Comparison of ENCODE assay signal across 8 mouse cellular contexts in the genomic region with DNA sequence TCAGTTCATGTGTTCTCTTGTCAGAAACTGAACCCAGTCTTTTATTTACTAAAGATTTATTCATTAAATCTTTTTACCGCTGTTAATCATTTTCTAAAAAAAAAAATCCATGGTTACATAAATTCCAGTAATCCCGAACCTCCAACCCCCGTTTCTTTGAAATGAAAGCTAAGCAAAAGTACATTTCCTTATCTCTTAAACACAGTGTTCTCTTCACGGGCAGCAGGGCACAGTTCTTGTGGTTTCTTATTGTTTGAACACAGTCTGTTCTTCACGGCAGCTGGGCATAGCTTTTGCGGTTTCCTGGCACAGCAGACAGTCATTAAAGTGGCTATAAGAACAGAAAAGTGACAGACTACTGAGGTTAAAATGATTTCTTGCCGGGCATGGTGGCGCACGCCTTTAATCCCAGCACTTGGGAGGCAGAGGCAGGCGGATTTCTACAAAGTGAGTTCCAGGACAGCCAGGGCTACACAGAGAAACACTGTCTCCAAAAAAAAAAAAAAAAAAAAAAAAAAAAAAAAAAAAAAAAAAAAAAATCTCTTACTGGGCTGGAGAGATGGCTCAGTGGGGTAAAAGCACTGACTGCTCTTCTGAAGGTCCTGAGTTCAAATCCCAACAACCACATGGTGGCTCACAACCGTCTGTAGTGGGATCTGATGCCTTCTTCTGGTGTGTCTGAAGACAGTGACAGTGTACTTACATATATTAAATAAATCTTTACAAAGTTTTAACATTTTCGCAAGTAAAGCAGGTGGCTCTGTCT. TPM values are rescaled to one million over a fixed set of nuclear protein-coding genes. Genes with fewer than 3 reads are reported as not detected.
DNase-seq lines count a peak whose midpoint lies in the region; ATAC-seq and TF ChIP-seq lines count a peak whose summit lies in the region.
"Not testable (repeated sequence)": the region's sequence is repeated elsewhere in the genome, so short reads cannot be mapped to it uniquely, and the experiment has no call there.
"Had no signal": no experiment of that assay in that cellular context is flagged by ENCODE, and none has a peak within 500 bp of the region (broad histone marks: within the 10 kb centered on the region; RNA-seq: fewer than 3 reads in every experiment).

No protein-coding gene starts in this region.

- not testable (repeated sequence) for TF ChIP-seq CTCF in intestine, postnatal 0 days (IDR thresholded peaks at IDR 0.05; ENCODE audit: low read depth); liver, adult 2 months (IDR thresholded peaks at IDR 0.05; ENCODE audit: low read depth, low read length)

- DNase-seq in Muller cell, postnatal 12 days (ENCODE audit: inconsistent ontology term): peak; percentile 73
- peak; percentile 13 for DNase-seq in embryo, embryonic 11 days
- not testable (repeated sequence) for DNase-seq in heart, embryonic 10.5 days (ENCODE audit: low spot score)
- DNase-seq in liver, adult 2 months (ENCODE audit: extremely low read depth, low read depth, low spot score): peak; percentile 90
- DNase-seq in spleen, adult 18-20 months: peak; percentile 55 to 66

- H3K4me1 ChIP-seq in heart, embryonic 10.5 days: peaks cover 19% of the 10 kb centered on the region
- H3K4me1 ChIP-seq in intestine, postnatal 0 days (replicated peaks; ENCODE audit: control insufficient read depth, insufficient read depth, low read length); liver, adult 2 months (ENCODE audit: control insufficient read depth, insufficient read depth, low read length): not testable (repeated sequence)

- H3K4me2 ChIP-seq in intestine, postnatal 0 days (replicated peaks; ENCODE audit: low read depth): peak overlapping the region; percentile 91

- H3K27me3 ChIP-seq in heart, embryonic 10.5 days (ENCODE audit: insufficient read depth, poor library complexity, severe bottlenecking); intestine, postnatal 0 days (replicated peaks; ENCODE audit: control insufficient read depth, insufficient read depth, low read length); liver, adult 2 months (ENCODE audit: control insufficient read depth, insufficient read depth, low read length): not testable (repeated sequence)

- peak overlapping the region; percentile 100; the same call in 1 of the 2 replicates for H3K27ac ChIP-seq in heart, embryonic 10.5 days
- peak overlapping the region; percentile 98; the same call in 1 of the 2 replicates for H3K27ac ChIP-seq in intestine, postnatal 0 days (ENCODE audit: low read depth, low read length)
- peak overlapping the region; percentile 99 for H3K27ac ChIP-seq in liver, adult 2 months (replicated peaks; ENCODE audit: insufficient read depth, low read depth, low read length)

- not testable (repeated sequence) for TF ChIP-seq POLR2A in liver, adult 2 months (IDR thresholded peaks at IDR 0.05; ENCODE audit: extremely low read depth, insufficient read depth, low read length)

- not testable (repeated sequence) for ATAC-seq in intestine, postnatal 0 days
- peak; percentile 77 for ATAC-seq in megakaryocyte-erythroid progenitor cell, adult 5-6 weeks (replicated peaks; ENCODE audit: low FRiP score, low TSS enrichment, poor library complexity, severe bottlenecking)

- not testable (repeated sequence) for H3K36me3 ChIP-seq in heart, embryonic 10.5 days; intestine, postnatal 0 days (ENCODE audit: control insufficient read depth, insufficient read depth); liver, adult 2 months (ENCODE audit: control insufficient read depth, insufficient read depth, low read length)

- H3K79me2 ChIP-seq in liver, adult 2 months (ENCODE audit: control insufficient read depth, insufficient read depth, low read length): peaks cover 25% of the 10 kb centered on the region

- not testable (repeated sequence) for H3K9me3 ChIP-seq in heart, embryonic 10.5 days; intestine, postnatal 0 days (ENCODE audit: control insufficient read depth)

- H3K4me3 ChIP-seq in heart, embryonic 10.5 days: peak overlapping the region; percentile 90
- peak overlapping the region; percentile 87 for H3K4me3 ChIP-seq in intestine, postnatal 0 days (ENCODE audit: low read depth, low read length)
- peak overlapping the region; percentile 93 for H3K4me3 ChIP-seq in liver, adult 2 months (ENCODE audit: insufficient read depth, low read depth, low read length)

- 68% methylated on average over 12 of the region's 12 CpGs for WGBS in heart, embryonic 10.5 days
- WGBS in intestine, postnatal 0 days: 45% methylated on average over 12 of the region's 12 CpGs
- WGBS in liver, adult 2 months: 20% methylated on average over 12 of the region's 12 CpGs

- not testable (repeated sequence) for H3K9ac ChIP-seq in intestine, postnatal 0 days (ENCODE audit: low read depth, low read length)
- peak overlapping the region; percentile 67 for H3K9ac ChIP-seq in liver, adult 2 months (ENCODE audit: low read depth, low read length)

RNA-seq across cellular contexts. Expression of gene Zfp1, which starts 1.3 kb away (rescaled TPM):
- polyA plus RNA-seq in heart, embryonic 10.5 days (2016; fragmentation: Nextera tagmentation; extraction: Ambion mirVana): 17.6 and 18.1 TPM in 2 replicates
- polyA plus RNA-seq in intestine, postnatal 0 days (2015; fragmentation: Nextera tagmentation; extraction: Ambion mirVana): 6.9 and 7.8 TPM in 2 replicates
- total RNA-seq in liver, adult 2 months (2014; rRNA removed): 4.7 and 5.0 TPM in 2 replicates
- polyA plus RNA-seq in liver, adult 2 months (2012; rRNA removed): 2.9 and 4.3 TPM in 2 replicates
- total RNA-seq in megakaryocyte-erythroid progenitor cell, adult 5-6 weeks (2014; fragmentation: Nextera tagmentation): 13.5 and 13.9 TPM in 2 replicates
- 3.6 and 11.5 TPM in 2 replicates for total RNA-seq in megakaryocyte-erythroid progenitor cell, adult 5-6 weeks (2017)

RNA-seq across cellular contexts. Expression of gene Ldhd, which starts 14.3 kb away (rescaled TPM):
- polyA plus RNA-seq in heart, embryonic 10.5 days (2016; fragmentation: Nextera tagmentation; extraction: Ambion mirVana): 0.30 and 0.43 TPM in 2 replicates
- polyA plus RNA-seq in intestine, postnatal 0 days (2015; fragmentation: Nextera tagmentation; extraction: Ambion mirVana): 5.8 and 6.5 TPM in 2 replicates
- total RNA-seq in liver, adult 2 months (2014; rRNA removed): 84.5 and 91.7 TPM in 2 replicates
- 160 and 175 TPM in 2 replicates for polyA plus RNA-seq in liver, adult 2 months (2012; rRNA removed)
- total RNA-seq in megakaryocyte-erythroid progenitor cell, adult 5-6 weeks (2014; fragmentation: Nextera tagmentation): 0.15 and 1.1 TPM in 2 replicates
- 0.09 and 0.15 TPM in 2 replicates for total RNA-seq in megakaryocyte-erythroid progenitor cell, adult 5-6 weeks (2017)
- total RNA-seq: monocyte, adult 5-6 weeks had no signal

RNA-seq across cellular contexts. Expression of gene Ctrb1, which starts 46.3 kb away (rescaled TPM):
- not detected in 2 replicates for polyA plus RNA-seq in heart, embryonic 10.5 days (2016; fragmentation: Nextera tagmentation; extraction: Ambion mirVana)
- 75.8 and 118 TPM in 2 replicates for polyA plus RNA-seq in intestine, postnatal 0 days (2015; fragmentation: Nextera tagmentation; extraction: Ambion mirVana)
- 50.9 and 134 TPM in 2 replicates for total RNA-seq in liver, adult 2 months (2014; rRNA removed)
- polyA plus RNA-seq in liver, adult 2 months (2012; rRNA removed): 1.9 and 5.3 TPM in 2 replicates
- not detected in 2 replicates for total RNA-seq in megakaryocyte-erythroid progenitor cell, adult 5-6 weeks (2014; fragmentation: Nextera tagmentation)
- total RNA-seq in megakaryocyte-erythroid progenitor cell, adult 5-6 weeks (2017): not detected in 2 replicates
- total RNA-seq: monocyte, adult 5-6 weeks had no signal

Comparison
In these comparisons a context has a peak if more than half of its experiments do, and no peak if none do; other contexts are left out.
1. RNA of gene Ldhd, which starts 14.3 kb away (polyA plus RNA-seq): 160 to 175 TPM in liver, adult 2 months; 5.8 to 6.5 TPM in intestine, postnatal 0 days and 0.30 to 0.43 TPM in heart, embryonic 10.5 days; every median in the first group is over 10 times any median in the second.
2. RNA of gene Ctrb1, which starts 46.3 kb away (polyA plus RNA-seq): 75.8 to 118 TPM in intestine, postnatal 0 days; 1.9 to 5.3 TPM in liver, adult 2 months and not detected in heart, embryonic 10.5 days; every median in the first group is over 10 times any median in the second.
3. Peak in every context shown above with its lines, with median percentiles within 50 percentile points of each other: H3K27ac ChIP-seq and H3K4me3 ChIP-seq.